Mouse (Mus musculus): Measurements from ENCODE around the gene Hdac10. TPM values are rescaled to one million over a fixed set of nuclear protein-coding genes. Genes with fewer than 3 reads are reported as not detected.
A peak's percentile ranks its signal among the peaks of the same experiment; 100 is the strongest.

Gene Hdac10
- polyA plus RNA-seq, 1 experiment from 2014 or later = 18.8 TPM

- Histone ChIP-seq H3K9me3 (ENCODE audit: low read depth, low read length) (no peaks in the 10 kb centered on the region), H3K4me1 (ENCODE audit: insufficient read depth) (peaks cover 7% of the 10 kb centered on the region), H3K4me3 (ENCODE audit: low read depth, low read length) (peak overlapping the region; percentile 55), H3K36me3 (ENCODE audit: insufficient read depth) (0 out of 2 replicates have a peak, but pooled peaks cover 3% of the 10 kb centered on the region), H3K27ac (ENCODE audit: low read depth) (no peak overlapping the region), H3K9ac (peak overlapping the region; percentile 62), H3K4me2 (peak overlapping the region; percentile 76), H3K27me3 (ENCODE audit: insufficient read depth, low read length) (peaks cover 53% of the 10 kb centered on the region)
- ATAC-seq (ENCODE audit: insufficient read depth) (peak; percentile 12; the same call in 1 of the 2 replicates), DNase-seq (peak; percentile 44)
- no peak for TF ChIP-seq CTCF (IDR thresholded peaks at IDR 0.05; ENCODE audit: low read depth)
- 6% methylated on average over 25 of the region's 25 CpGs for WGBS
These were observed 20.2 kb upstream of the Hdac10 start for GRCm38 (mm10) chr15:89148496-89149270.

- Histone ChIP-seq H3K4me2 (peak overlapping the region; percentile 76; the same call in 1 of the 2 replicates), H3K9ac (no peak overlapping the region), H3K4me3 (ENCODE audit: low read depth, low read length) (no peak overlapping the region), H3K4me1 (ENCODE audit: insufficient read depth) (peaks cover 7% of the 10 kb centered on the region), H3K27ac (ENCODE audit: low read depth) (no peak overlapping the region), H3K36me3 (ENCODE audit: insufficient read depth) (no peaks in the 10 kb centered on the region), H3K27me3 (ENCODE audit: insufficient read depth, low read length) (peaks cover 53% of the 10 kb centered on the region), H3K9me3 (ENCODE audit: low read depth, low read length) (no peaks in the 10 kb centered on the region)
- ATAC-seq (ENCODE audit: insufficient read depth) = no peak
- no peak for TF ChIP-seq CTCF (IDR thresholded peaks at IDR 0.05; ENCODE audit: low read depth)
- 55% methylated on average over 4 of the region's 4 CpGs for whole genome bisulfite sequencing
- no peak for DNase-seq
These were observed 19.4 kb upstream of the Hdac10 start for GRCm38 (mm10) chr15:89147895-89148294.

GRCm38 (mm10) chr15:89147456-89147855 lies 19.0 kb upstream of the Hdac10 start:
- ATAC-seq (ENCODE audit: insufficient read depth) (no peak), DNase-seq (no peak)
- no peaks in the 10 kb centered on the region for H3K9me3 ChIP-seq (ENCODE audit: low read depth, low read length)
- no peak overlapping the region for H3K27ac ChIP-seq (ENCODE audit: low read depth)
- no peaks in the 10 kb centered on the region for H3K36me3 ChIP-seq (ENCODE audit: insufficient read depth)
- H3K27me3 ChIP-seq (ENCODE audit: insufficient read depth, low read length) = peaks cover 53% of the 10 kb centered on the region
- peak overlapping the region; percentile 58 for H3K4me2 ChIP-seq
- no peak overlapping the region for H3K9ac ChIP-seq
- 21% methylated on average over 10 of the region's 10 CpGs for WGBS
- TF ChIP-seq CTCF (IDR thresholded peaks at IDR 0.05; ENCODE audit: low read depth) = no peak
- H3K4me3 ChIP-seq (ENCODE audit: low read depth, low read length) = peak overlapping the region; percentile 25; the same call in 1 of the 2 replicates
- H3K4me1 ChIP-seq (ENCODE audit: insufficient read depth) = peaks cover 7% of the 10 kb centered on the region

- H3K9me3 ChIP-seq (ENCODE audit: low read depth, low read length) = no peaks in the 10 kb centered on the region
- WGBS = 10% methylated on average over 15 of the region's 16 CpGs
- no peaks in the 10 kb centered on the region for H3K36me3 ChIP-seq (ENCODE audit: insufficient read depth)
- no peak for TF ChIP-seq CTCF (IDR thresholded peaks at IDR 0.05; ENCODE audit: low read depth)
- ATAC-seq (ENCODE audit: insufficient read depth) (no peak), DNase-seq (no peak)
- no peak overlapping the region for H3K9ac ChIP-seq
- peaks cover 54% of the 10 kb centered on the region for H3K27me3 ChIP-seq (ENCODE audit: insufficient read depth, low read length)
- H3K4me3 ChIP-seq (ENCODE audit: low read depth, low read length) = peak overlapping the region; percentile 25
- peak overlapping the region; percentile 58 for H3K4me2 ChIP-seq
- H3K4me1 ChIP-seq (ENCODE audit: insufficient read depth) = peaks cover 7% of the 10 kb centered on the region
- H3K27ac ChIP-seq (ENCODE audit: low read depth) = no peak overlapping the region
These were observed 18.5 kb upstream of the Hdac10 start for GRCm38 (mm10) chr15:89147024-89147423.

GRCm38 (mm10) chr15:89146537-89146936 lies 18.0 kb upstream of the Hdac10 start:
- ATAC-seq (ENCODE audit: insufficient read depth) (0 out of 2 replicates have a peak, but pooled peaks have one; percentile 20), DNase-seq (peak; percentile 66)
- H3K9me3 ChIP-seq (ENCODE audit: low read depth, low read length) = no peaks in the 10 kb centered on the region
- no peak for TF ChIP-seq CTCF (IDR thresholded peaks at IDR 0.05; ENCODE audit: low read depth)
- no peak overlapping the region for H3K9ac ChIP-seq
- H3K4me1 ChIP-seq (ENCODE audit: insufficient read depth) = peaks cover 7% of the 10 kb centered on the region
- peak overlapping the region; percentile 58 for H3K4me2 ChIP-seq
- H3K36me3 ChIP-seq (ENCODE audit: insufficient read depth) = no peaks in the 10 kb centered on the region
- H3K27ac ChIP-seq (ENCODE audit: low read depth) = no peak overlapping the region
- peaks cover 59% of the 10 kb centered on the region for H3K27me3 ChIP-seq (ENCODE audit: insufficient read depth, low read length)
- peak overlapping the region; percentile 25 for H3K4me3 ChIP-seq (ENCODE audit: low read depth, low read length)
- 2% methylated on average over 27 of the region's 27 CpGs for WGBS

- Histone ChIP-seq H3K27ac (ENCODE audit: low read depth) (no peak overlapping the region), H3K36me3 (ENCODE audit: insufficient read depth) (no peaks in the 10 kb centered on the region), H3K9ac (no peak overlapping the region), H3K4me2 (peak overlapping the region; percentile 58; the same call in 1 of the 2 replicates), H3K4me3 (ENCODE audit: low read depth, low read length) (peak overlapping the region; percentile 25; the same call in 1 of the 2 replicates), H3K4me1 (ENCODE audit: insufficient read depth) (peaks cover 7% of the 10 kb centered on the region), H3K9me3 (ENCODE audit: low read depth, low read length) (no peaks in the 10 kb centered on the region), H3K27me3 (ENCODE audit: insufficient read depth, low read length) (peaks cover 66% of the 10 kb centered on the region)
- ATAC-seq (ENCODE audit: insufficient read depth) (0 out of 2 replicates have a peak, but pooled peaks have one; percentile 1), DNase-seq (no peak)
- TF ChIP-seq CTCF (IDR thresholded peaks at IDR 0.05; ENCODE audit: low read depth) = no peak
- WGBS = 64% methylated on average over 23 of the region's 24 CpGs
These were observed 17.4 kb upstream of the Hdac10 start for GRCm38 (mm10) chr15:89145813-89146350.

GRCm38 (mm10) chr15:89144965-89145364 lies 16.5 kb upstream of the Hdac10 start:
- Histone ChIP-seq H3K27me3 (ENCODE audit: insufficient read depth, low read length) (peaks cover 74% of the 10 kb centered on the region), H3K36me3 (ENCODE audit: insufficient read depth) (no peaks in the 10 kb centered on the region), H3K27ac (ENCODE audit: low read depth) (no peak overlapping the region), H3K9ac (no peak overlapping the region), H3K9me3 (ENCODE audit: low read depth, low read length) (no peaks in the 10 kb centered on the region), H3K4me2 (no peak overlapping the region), H3K4me3 (ENCODE audit: low read depth, low read length) (no peak overlapping the region), H3K4me1 (ENCODE audit: insufficient read depth) (peaks cover 4% of the 10 kb centered on the region)
- no peak for TF ChIP-seq CTCF (IDR thresholded peaks at IDR 0.05; ENCODE audit: low read depth)
- ATAC-seq (ENCODE audit: insufficient read depth) = no peak
- 79% methylated on average over 11 of the region's 11 CpGs for WGBS
- DNase-seq = no peak

All from lung, embryonic 14.5 days (tissue).